Comparison of ENCODE assay signal across 17 mouse cellular contexts in genomic region chr3:30483006-30483684, GRCm38 (mm10).
DNase-seq lines count a peak whose midpoint lies in the region; ATAC-seq and TF ChIP-seq lines count a peak whose summit lies in the region.
"Had no signal": no experiment of that assay in that cellular context is flagged by ENCODE, and none has a peak within 500 bp of the region (broad histone marks: within the 10 kb centered on the region; RNA-seq: fewer than 3 reads in every experiment).

No protein-coding gene starts in this region.

- no peak for ATAC-seq in midbrain, embryonic 15.5 days (replicated peaks)

- no peaks in the 10 kb centered on the region for H3K9me3 ChIP-seq in midbrain, embryonic 10.5 days (replicated peaks)
- no peaks in the 10 kb centered on the region for H3K9me3 ChIP-seq in midbrain, embryonic 15.5 days
- H3K9me3 ChIP-seq: hindbrain, embryonic 13.5 days; neural tube, embryonic 13.5 days had no signal

- H3K9ac ChIP-seq in midbrain, embryonic 15.5 days, result no peak overlapping the region
- H3K9ac ChIP-seq: hindbrain, embryonic 13.5 days; liver, embryonic 14.5 days; neural tube, embryonic 13.5 days had no signal

- DNase-seq in kidney, adult 2 months, result peak; percentile 43
- DNase-seq in kidney, postnatal 10 days, result no peak
- no peak for DNase-seq in midbrain, embryonic 10.5 days (ENCODE audit: low spot score)
- DNase-seq in embryo, embryonic 9.5 days (ENCODE audit: extremely low spot score), result peak; percentile 41
- peak; percentile 34 for DNase-seq in mesoderm, embryonic 11.5 days (ENCODE audit: low read depth, low spot score)
- DNase-seq in cerebellum, adult 9-10 months, result no peak
- no peak for DNase-seq in cerebellum, adult 11 months
- DNase-seq: cerebellum, postnatal 14 days; gastrocnemius, postnatal 14 days; heart, postnatal 10 days; lung, postnatal 36 days; right cerebral cortex, postnatal 25 days had no signal

- no peak overlapping the region for H3K4me2 ChIP-seq in midbrain, embryonic 15.5 days
- H3K4me2 ChIP-seq: hindbrain, embryonic 13.5 days; neural tube, embryonic 13.5 days had no signal

- no peaks in the 10 kb centered on the region for H3K4me1 ChIP-seq in kidney, adult 2 months (ENCODE audit: control insufficient read depth, insufficient read depth, low read length)
- peaks cover 36% of the 10 kb centered on the region for H3K4me1 ChIP-seq in midbrain, embryonic 10.5 days
- no peaks in the 10 kb centered on the region for H3K4me1 ChIP-seq in midbrain, embryonic 15.5 days
- H3K4me1 ChIP-seq: neural tube, embryonic 13.5 days had no signal

- no peak overlapping the region for H3K27ac ChIP-seq in kidney, adult 2 months (ENCODE audit: insufficient read depth, low read depth, low read length)
- H3K27ac ChIP-seq in midbrain, embryonic 10.5 days (replicated peaks), result peak overlapping the region; percentile 68
- no peak overlapping the region for H3K27ac ChIP-seq in midbrain, embryonic 15.5 days
- H3K27ac ChIP-seq: hindbrain, embryonic 13.5 days; liver, embryonic 14.5 days; neural tube, embryonic 13.5 days; stomach, postnatal 0 days had no signal

- 37% methylated on average over 5 of the region's 5 CpGs for WGBS in kidney, adult 2 months
- WGBS in midbrain, embryonic 10.5 days, result 20% methylated on average over 5 of the region's 5 CpGs
- 11% methylated on average over 5 of the region's 5 CpGs for WGBS in midbrain, embryonic 15.5 days

- H3K27me3 ChIP-seq in kidney, adult 2 months (replicated peaks; ENCODE audit: control insufficient read depth, insufficient read depth, low read length), result no peaks in the 10 kb centered on the region; the same call in 1 of the 2 replicates
- H3K27me3 ChIP-seq in midbrain, embryonic 10.5 days (ENCODE audit: low read depth, poor library complexity, severe bottlenecking), result no peaks in the 10 kb centered on the region
- no peaks in the 10 kb centered on the region for H3K27me3 ChIP-seq in midbrain, embryonic 15.5 days (replicated peaks)
- H3K27me3 ChIP-seq: hindbrain, embryonic 13.5 days; neural tube, embryonic 13.5 days had no signal

- no peaks in the 10 kb centered on the region for H3K36me3 ChIP-seq in kidney, adult 2 months (ENCODE audit: control insufficient read depth, insufficient read depth, low read length)
- peaks cover 10% of the 10 kb centered on the region for H3K36me3 ChIP-seq in midbrain, embryonic 10.5 days
- no peaks in the 10 kb centered on the region for H3K36me3 ChIP-seq in midbrain, embryonic 15.5 days (replicated peaks)
- H3K36me3 ChIP-seq: hindbrain, embryonic 13.5 days; neural tube, embryonic 13.5 days had no signal

- H3K4me3 ChIP-seq in kidney, adult 2 months (ENCODE audit: insufficient read depth, low read depth, low read length), result no peak overlapping the region
- no peak overlapping the region for H3K4me3 ChIP-seq in midbrain, embryonic 10.5 days
- H3K4me3 ChIP-seq in midbrain, embryonic 15.5 days, result no peak overlapping the region
- H3K4me3 ChIP-seq: hindbrain, embryonic 13.5 days; neural tube, embryonic 13.5 days had no signal

- TF ChIP-seq CTCF in kidney, adult 2 months (conservative IDR thresholded peaks at IDR 0.05; ENCODE audit: insufficient read depth, insufficient read length, low read depth, low read length), result no peak

- no peak for TF ChIP-seq POLR2A in kidney, adult 2 months (IDR thresholded peaks at IDR 0.05; ENCODE audit: low read depth, low read length)

Comparison
In these comparisons a context has a peak if more than half of its experiments do, and no peak if none do; other contexts are left out.
1. DNase-seq: peak in kidney, adult 2 months (single experiment), embryo, embryonic 9.5 days (single experiment) and mesoderm, embryonic 11.5 days (single experiment); none in kidney, postnatal 10 days (single experiment), midbrain, embryonic 10.5 days (single experiment), cerebellum, adult 9-10 months (single experiment) and cerebellum, adult 11 months (single experiment).